Mouse (Mus musculus): Measurements from ENCODE around the gene Cyp2c40.
"Not testable (repeated sequence)": the region's sequence is repeated elsewhere in the genome, so short reads cannot be mapped to it uniquely, and the experiment has no call there.

Gene Cyp2c40

GRCm38 (mm10) chr19:39812714-39813113, at the start of gene Cyp2c40:
Gene Cyp2c40 (minus strand): TSS chr19:39812814.
- not testable (repeated sequence) for DNase-seq (ENCODE audit: low read depth)

- not testable (repeated sequence) for DNase-seq (ENCODE audit: low read depth)
Observed at GRCm38 (mm10) chr19:39820931-39821330, 8.3 kb upstream of the Cyp2c40 start.

GRCm38 (mm10) chr19:39816400-39816799, 3.8 kb upstream of the Cyp2c40 start:
- DNase-seq (ENCODE audit: low read depth) = not testable (repeated sequence)

- DNase-seq (ENCODE audit: low read depth) = not testable (repeated sequence)
Observed at GRCm38 (mm10) chr19:39815991-39816390, 3.4 kb upstream of the Cyp2c40 start.

- DNase-seq (ENCODE audit: low read depth) = not testable (repeated sequence)
Observed at GRCm38 (mm10) chr19:39785458-39785857, 27.2 kb downstream of the Cyp2c40 start.

- DNase-seq (ENCODE audit: low read depth) = no peak
Observed at GRCm38 (mm10) chr19:39745357-39745756, 67.3 kb downstream of the Cyp2c40 start.

GRCm38 (mm10) chr19:39744361-39744760, 68.3 kb downstream of the Cyp2c40 start:
- not testable (repeated sequence) for DNase-seq (ENCODE audit: low read depth)

- DNase-seq (ENCODE audit: low read depth) = no peak
Observed at GRCm38 (mm10) chr19:39740920-39741319, 71.7 kb downstream of the Cyp2c40 start, which contains the start of gene Cyp2c68. Gene Cyp2c68 (minus strand): TSS chr19:39741054.

All from c-Kit-positive CD71-negative TER-119-negative erythroid progenitor cells, embryonic 14.5 days (primary cell).